Mouse (Mus musculus) cortical plate, adult 2 months (tissue): ENCODE results near the gene Gal. TPM values are rescaled to one million over a fixed set of nuclear protein-coding genes. Genes with fewer than 3 reads are reported as not detected.

ENCODE experiments used
- H3K27ac ChIP-seq: fragments of 200-500 bp; 2 replicates; pipeline ENCODE4 v1.5.1; 2012; ENCODE audit warnings: low read length, control low read depth, inconsistent platforms; ENCODE audit not compliant: insufficient read depth
- H3K4me1 ChIP-seq: fragments of 200-500 bp; 2 replicates; pipeline ENCODE4 v1.6.1; 2011; ENCODE audit warnings: low read length; ENCODE audit not compliant: control insufficient read depth, insufficient read depth
- H3K4me3 ChIP-seq: fragments of 200-500 bp; 2 replicates; pipeline ENCODE4 v1.5.1; 2011; ENCODE audit warnings: mild to moderate bottlenecking, low read length, control low read depth; ENCODE audit not compliant: insufficient read depth
- CTCF ChIP-seq: fragments of 200-500 bp; IDR thresholded peaks from 2 replicates; pipeline ENCODE4 v1.5.1; 2011; ENCODE audit warnings: mild to moderate bottlenecking, control low read depth, low read length; ENCODE audit not compliant: insufficient read depth; ENCODE audit errors: extremely low read depth
- POLR2A ChIP-seq: fragments of 200-500 bp; IDR thresholded peaks from 2 replicates; pipeline ENCODE4 v1.6.1; 2011; ENCODE audit warnings: mild to moderate bottlenecking, low read length, control low read depth; ENCODE audit not compliant: insufficient read depth; ENCODE audit errors: extremely low read depth
- polyA plus RNA-seq: library from polyadenylated mRNA; depleted of rRNA; stranded (reverse); fragments of >200 nt; gene quantifications from 2 replicates; pipeline ENCODE4 v1.2.3, GENCODE M21; 2012; rRNA removed

Gal gene
- polyA plus RNA-seq, 1 experiment = 0.48 TPM

DNA sequence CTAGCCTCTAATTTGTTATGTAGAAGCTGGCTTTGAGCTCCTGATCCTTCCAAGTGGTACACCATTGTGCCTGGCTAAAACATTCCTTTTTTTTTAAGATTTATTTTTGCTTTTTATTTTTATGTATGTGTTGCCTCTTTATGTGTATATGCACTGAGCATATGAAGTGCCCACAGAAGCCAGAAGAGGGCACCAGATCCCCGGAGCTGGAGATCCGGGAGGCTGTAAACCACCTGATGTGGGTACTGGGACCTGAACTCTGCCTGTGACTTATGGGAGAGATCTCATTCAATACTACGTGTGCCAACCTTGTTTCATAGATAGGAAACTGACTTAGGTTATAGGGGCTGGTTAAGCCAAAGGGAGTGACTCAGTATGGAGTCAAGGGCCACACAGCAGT is 46.1 kb downstream of the Gal start:
- Histone ChIP-seq H3K27ac (no peak overlapping the region), H3K4me3 (no peak overlapping the region), H3K4me1 (no peaks in the 10 kb centered on the region)
- TF ChIP-seq POLR2A (no peak), CTCF (no peak)

DNA sequence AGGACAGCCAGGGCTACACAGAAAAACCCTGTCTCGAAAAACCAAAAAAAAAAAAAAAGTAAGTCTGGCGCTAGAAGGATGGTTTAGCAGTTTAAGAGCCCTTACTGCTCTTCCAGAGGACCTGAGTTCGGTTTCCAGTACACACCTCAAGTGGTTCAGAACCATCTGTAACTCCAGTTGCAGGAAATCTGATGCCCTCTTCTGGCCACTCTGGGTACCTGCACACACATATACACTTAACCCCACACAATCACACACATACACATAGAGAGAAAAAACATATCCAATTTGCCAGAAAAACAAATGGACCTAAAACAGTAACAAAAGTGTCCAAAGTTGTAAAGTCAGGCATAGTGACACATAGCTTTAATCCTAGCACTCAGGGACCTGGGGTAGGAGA is 49.3 kb downstream of the Gal start:
- H3K4me3 ChIP-seq = no peak overlapping the region
- no peak overlapping the region for H3K27ac ChIP-seq
- no peaks in the 10 kb centered on the region for H3K4me1 ChIP-seq
- TF ChIP-seq POLR2A (no peak), CTCF (no peak)

- H3K27ac ChIP-seq = no peak overlapping the region
- no peak overlapping the region for H3K4me3 ChIP-seq
- no peaks in the 10 kb centered on the region for H3K4me1 ChIP-seq
- TF ChIP-seq POLR2A (no peak), CTCF (no peak)
These were observed 50.8 kb downstream of the Gal start for GRCm38 (mm10) chr19:3363510-3363909.

Other genes with a start within 250 kb of the Gal start
- 51.4 and 53.6 TPM in 2 replicates for gene Mrpl21, start 131.6 kb downstream of the Gal start, polyA plus RNA-seq
- 7.5 and 7.7 TPM in 2 replicates for gene Ighmbp2, start 131.5 kb downstream of the Gal start, polyA plus RNA-seq
- gene Cpt1a, start 92.2 kb downstream of the Gal start, polyA plus RNA-seq = 22.5 and 23.4 TPM in 2 replicates
- 0.15 TPM in 2 replicates for gene Tesmin, start 25.7 kb downstream of the Gal start, polyA plus RNA-seq
- gene Ppp6r3, start 161.2 kb upstream of the Gal start, polyA plus RNA-seq = 72.4 and 73.4 TPM in 2 replicates